Mouse (Mus musculus): Measurements from ENCODE around the gene Nufip1.

DNA sequence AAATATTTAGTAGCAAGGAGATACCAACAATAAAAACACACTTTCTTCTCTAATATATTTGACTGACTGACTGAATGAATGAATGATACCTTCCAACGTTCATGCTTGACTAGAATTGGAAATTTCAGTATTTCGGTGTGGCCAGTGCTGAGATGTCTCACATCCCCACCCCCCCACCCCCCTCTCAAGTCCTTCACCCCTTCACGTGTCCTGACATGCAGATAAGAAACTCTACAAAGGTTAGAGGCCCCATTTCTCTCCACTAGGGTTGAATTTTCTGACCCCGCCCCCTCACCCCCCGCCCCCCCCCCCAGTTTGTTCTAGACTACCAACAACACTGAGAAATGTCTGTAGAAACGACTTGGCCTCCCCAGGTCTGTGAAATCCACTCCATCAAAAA is 43.1 kb downstream of the Nufip1 start:
- TF ChIP-seq CTCF (conservative IDR thresholded peaks at IDR 0.05; ENCODE audit: low read length) (no peak), POU5F1 (IDR thresholded peaks at IDR 0.05; ENCODE audit: borderline replicate concordance, low read length) (no peak), NANOG (IDR thresholded peaks at IDR 0.05; ENCODE audit: borderline replicate concordance, low read length) (no peak)

All from E14TG2a.4 (cell line).